Mouse (Mus musculus): ENCODE measurements at regions not wholly inside any gene's neighbourhood (a gene's known extent, or its start where the extent isn't known, plus 50 kb on each side); places are given as distances from the start of the nearest gene placed in this dataset.
A peak's percentile ranks its signal among the peaks of the same experiment; 100 is the strongest.

GRCm38 (mm10) chr9:31602707-31603106 lies 138.4 kb upstream of the Tmem45b start:
- no peak for ATAC-seq (replicated peaks; ENCODE audit: low FRiP score, low TSS enrichment, poor library complexity, severe bottlenecking)

GRCm38 (mm10) chr9:31595096-31595495 lies 130.8 kb upstream of the Tmem45b start:
- no peak for ATAC-seq (replicated peaks; ENCODE audit: low FRiP score, low TSS enrichment, poor library complexity, severe bottlenecking)

- ATAC-seq (replicated peaks; ENCODE audit: low FRiP score, low TSS enrichment, poor library complexity, severe bottlenecking) = no peak
Observed at GRCm38 (mm10) chr9:31587671-31588070, 123.4 kb upstream of the Tmem45b start.

GRCm38 (mm10) chr9:31583983-31584382 lies 119.7 kb upstream of the Tmem45b start:
- no peak for ATAC-seq (replicated peaks; ENCODE audit: low FRiP score, low TSS enrichment, poor library complexity, severe bottlenecking)

GRCm38 (mm10) chr9:31582947-31583346 lies 118.7 kb upstream of the Tmem45b start:
- ATAC-seq (replicated peaks; ENCODE audit: low FRiP score, low TSS enrichment, poor library complexity, severe bottlenecking) = no peak

GRCm38 (mm10) chr9:31578506-31579173 lies 114.4 kb upstream of the Tmem45b start:
- ATAC-seq (replicated peaks; ENCODE audit: low FRiP score, low TSS enrichment, poor library complexity, severe bottlenecking) = no peak

- no peak for ATAC-seq (replicated peaks; ENCODE audit: low FRiP score, low TSS enrichment, poor library complexity, severe bottlenecking)
Observed at GRCm38 (mm10) chr9:31577066-31577465, 112.8 kb upstream of the Tmem45b start.

GRCm38 (mm10) chr9:31567029-31567428 lies 102.8 kb upstream of the Tmem45b start:
- no peak for ATAC-seq (replicated peaks; ENCODE audit: low FRiP score, low TSS enrichment, poor library complexity, severe bottlenecking)

GRCm38 (mm10) chr9:31566257-31567007 lies 102.2 kb upstream of the Tmem45b start:
- ATAC-seq (replicated peaks; ENCODE audit: low FRiP score, low TSS enrichment, poor library complexity, severe bottlenecking) = no peak

- ATAC-seq (replicated peaks; ENCODE audit: low FRiP score, low TSS enrichment, poor library complexity, severe bottlenecking) = no peak
Observed at GRCm38 (mm10) chr9:31564996-31565773, 100.9 kb upstream of the Tmem45b start.

GRCm38 (mm10) chr9:31563541-31563940 lies 99.3 kb upstream of the Tmem45b start:
- ATAC-seq (replicated peaks; ENCODE audit: low FRiP score, low TSS enrichment, poor library complexity, severe bottlenecking) = no peak

GRCm38 (mm10) chr9:31560226-31560556 lies 95.9 kb upstream of the Tmem45b start:
- ATAC-seq (replicated peaks; ENCODE audit: low FRiP score, low TSS enrichment, poor library complexity, severe bottlenecking) = no peak

- peak; percentile 84 for ATAC-seq (replicated peaks; ENCODE audit: low FRiP score, low TSS enrichment, poor library complexity, severe bottlenecking)
Observed at GRCm38 (mm10) chr9:31559506-31560225, 95.4 kb upstream of the Tmem45b start.

GRCm38 (mm10) chr9:31543691-31544052 lies 79.4 kb upstream of the Tmem45b start:
- ATAC-seq (replicated peaks; ENCODE audit: low FRiP score, low TSS enrichment, poor library complexity, severe bottlenecking) = no peak

GRCm38 (mm10) chr9:31542909-31543690 lies 78.8 kb upstream of the Tmem45b start:
- peak; percentile 96 for ATAC-seq (replicated peaks; ENCODE audit: low FRiP score, low TSS enrichment, poor library complexity, severe bottlenecking)

GRCm38 (mm10) chr9:31541615-31542191 lies 77.4 kb upstream of the Tmem45b start:
- no peak for ATAC-seq (replicated peaks; ENCODE audit: low FRiP score, low TSS enrichment, poor library complexity, severe bottlenecking)

GRCm38 (mm10) chr9:31538458-31539210 lies 74.4 kb upstream of the Tmem45b start:
- ATAC-seq (replicated peaks; ENCODE audit: low FRiP score, low TSS enrichment, poor library complexity, severe bottlenecking) = no peak

- ATAC-seq (replicated peaks; ENCODE audit: low FRiP score, low TSS enrichment, poor library complexity, severe bottlenecking) = no peak
Observed at GRCm38 (mm10) chr9:31529021-31529420, 64.8 kb upstream of the Tmem45b start.

Measured in megakaryocyte-erythroid progenitor cell, adult 5-6 weeks (primary cell).